Mouse (Mus musculus) liver, embryonic 11.5 days (tissue): ENCODE data around the gene Snap47. TPM values are rescaled to one million over a fixed set of nuclear protein-coding genes. Genes with fewer than 3 reads are reported as not detected.

Experiments used
- ATAC-seq: fragments of 200-750 bp; cut with Nextera tagmentation; replicated peaks from 2 replicates; pipeline ENCODE4 v1.8.0; 2017; ENCODE audit warnings: moderate number of reproducible peaks, mild to moderate bottlenecking, moderate TSS enrichment, moderate library complexity; ENCODE audit not compliant: low FRiP score
- DNase-seq: peaks from one replicate; pipeline ENCODE4 v3.0.0-alpha.2; 2017; ENCODE audit warnings: low spot score
- H3K27ac ChIP-seq: fragments of 300-500 bp; sonication (generic); 2 replicates; pipeline ENCODE4 v1.5.1; 2014; ENCODE audit warnings: mild to moderate bottlenecking, low read depth, low read length, control low read depth
- H3K27me3 ChIP-seq: fragments of 300-500 bp; sonication (generic); replicated peaks from 2 replicates; pipeline ENCODE4 v1.6.1; 2014; ENCODE audit warnings: low read length, mixed read lengths; ENCODE audit not compliant: control insufficient read depth, insufficient read depth
- H3K36me3 ChIP-seq: fragments of 300-500 bp; sonication (generic); 2 replicates; pipeline ENCODE4 v1.6.1; 2014; ENCODE audit warnings: mild to moderate bottlenecking, low read length, moderate library complexity, mixed read lengths; ENCODE audit not compliant: control insufficient read depth, insufficient read depth
- H3K4me1 ChIP-seq: fragments of 300-500 bp; sonication (generic); replicated peaks from 2 replicates; pipeline ENCODE4 v1.6.1; 2014; ENCODE audit warnings: low read length, mixed read lengths; ENCODE audit not compliant: control insufficient read depth, insufficient read depth
- H3K4me2 ChIP-seq: fragments of 300-500 bp; sonication (generic); 2 replicates; pipeline ENCODE4 v1.6.1; 2014; ENCODE audit warnings: mild to moderate bottlenecking, control low read depth, moderate library complexity
- H3K4me3 ChIP-seq: fragments of 300-500 bp; sonication (generic); 2 replicates; pipeline ENCODE4 v1.5.1; 2014; ENCODE audit warnings: low read depth, low read length, control low read depth
- H3K9ac ChIP-seq: fragments of 300-500 bp; sonication (generic); 2 replicates; pipeline ENCODE4 v1.6.1; 2014; ENCODE audit warnings: low read depth, low read length, control low read depth
- H3K9me3 ChIP-seq: fragments of 300-500 bp; sonication (generic); 2 replicates; pipeline ENCODE4 v1.6.1; 2016; ENCODE audit warnings: low read length, inconsistent platforms, mixed read lengths; ENCODE audit not compliant: control insufficient read depth
- WGBS: fragments of 180-500 bp; shearing (Covaris S2); extraction: QIAGEN DNeasy Blood & Tissue Kit; methylation state at CpG from one replicate; pipeline ENCODE4 v1.1.7; 2014; 5-methylcytosine and 5-hydroxymethylcytosine counted together
- polyA plus RNA-seq: library from polyadenylated mRNA; unstranded; fragments of >200 nt; fragmentation: Nextera tagmentation; extraction: Ambion mirVana; gene quantifications from 2 replicates; pipeline ENCODE4 v1.2.1, GENCODE M21; 2014

Gene Snap47
- polyA plus RNA-seq, 1 experiment from 2014 or later: 57.9 TPM

DNA sequence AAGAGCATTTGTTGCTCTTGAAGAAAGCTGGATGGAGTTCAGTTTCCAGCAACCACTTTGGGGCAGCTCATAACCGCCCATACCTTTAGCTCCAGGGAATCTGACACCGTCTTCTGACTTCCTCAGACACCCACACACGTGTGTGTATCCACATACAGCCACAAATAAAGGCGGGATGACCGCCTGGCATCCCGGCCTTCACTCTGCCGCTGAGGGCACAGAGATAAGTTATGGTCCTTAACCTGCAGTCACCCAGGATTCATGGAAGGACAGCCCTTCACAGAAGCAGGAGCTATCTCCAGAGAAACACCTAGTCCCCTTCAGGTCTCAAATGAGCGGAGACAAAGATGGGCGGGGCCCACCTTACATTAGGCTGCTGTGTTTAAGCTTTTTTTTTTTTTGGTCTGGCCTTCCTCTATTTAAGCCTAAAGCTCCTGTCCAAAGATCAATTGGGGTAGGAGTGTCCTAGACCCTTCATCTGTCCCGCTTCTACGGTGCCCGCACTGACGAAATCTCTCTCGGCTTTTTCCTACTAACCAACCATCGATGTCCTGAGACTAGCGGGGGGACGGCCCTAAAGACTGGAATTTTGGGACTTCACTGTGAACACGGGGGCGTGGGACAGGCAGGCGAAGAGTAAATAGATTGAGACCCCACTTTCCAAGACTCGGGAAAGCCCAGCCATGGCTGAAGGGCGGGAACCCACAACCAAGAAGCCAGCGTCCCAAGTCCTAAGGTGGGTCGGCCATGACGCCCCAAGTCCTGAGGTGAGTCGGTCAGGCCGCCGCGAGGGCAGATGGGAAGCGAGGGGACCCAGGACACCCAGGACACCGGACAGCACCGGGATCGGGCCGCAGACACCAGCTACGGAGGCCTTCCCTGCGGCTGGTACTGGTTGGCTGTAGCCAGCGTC lies 20.7 kb upstream of the Snap47 start:
- peak overlapping the region; percentile 97 for H3K4me2 ChIP-seq
- peaks cover 4% of the 10 kb centered on the region; the same call in 1 of the 2 replicates for H3K4me1 ChIP-seq
- peak overlapping the region; percentile 52; the same call in 1 of the 2 replicates for H3K27ac ChIP-seq
- WGBS: 8% methylated on average over 37 of the region's 37 CpGs
- DNase-seq (peak; percentile 33), ATAC-seq (peak; percentile 57)
- no peaks in the 10 kb centered on the region for H3K9me3 ChIP-seq
- no peaks in the 10 kb centered on the region for H3K36me3 ChIP-seq
- peaks cover 2% of the 10 kb centered on the region; the same call in 1 of the 2 replicates for H3K27me3 ChIP-seq
- peak overlapping the region; percentile 83 for H3K4me3 ChIP-seq
- H3K9ac ChIP-seq: peak overlapping the region; percentile 88

GRCm38 (mm10) chr11:59460459-59460858 lies 9.5 kb upstream of the Snap47 start:
- Histone ChIP-seq H3K4me1 (no peaks in the 10 kb centered on the region), H3K27ac (no peak overlapping the region), H3K36me3 (peaks cover 27% of the 10 kb centered on the region), H3K9ac (no peak overlapping the region), H3K27me3 (no peaks in the 10 kb centered on the region), H3K9me3 (peaks cover 15% of the 10 kb centered on the region), H3K4me3 (no peak overlapping the region), H3K4me2 (no peak overlapping the region)
- 91% methylated on average over 2 of the region's 2 CpGs for WGBS
- no peak for ATAC-seq
- DNase-seq: no peak

GRCm38 (mm10) chr11:59458973-59459372 lies 8.0 kb upstream of the Snap47 start:
- Histone ChIP-seq H3K9ac (no peak overlapping the region), H3K27me3 (no peaks in the 10 kb centered on the region), H3K27ac (no peak overlapping the region), H3K4me2 (no peak overlapping the region), H3K9me3 (peaks cover 12% of the 10 kb centered on the region), H3K36me3 (peaks cover 40% of the 10 kb centered on the region), H3K4me1 (no peaks in the 10 kb centered on the region), H3K4me3 (no peak overlapping the region)
- DNase-seq: no peak
- 35% methylated on average over 5 of the region's 5 CpGs for WGBS
- no peak for ATAC-seq

GRCm38 (mm10) chr11:59456891-59457290 lies 5.9 kb upstream of the Snap47 start:
- Histone ChIP-seq H3K27ac (no peak overlapping the region), H3K9me3 (no peaks in the 10 kb centered on the region), H3K9ac (no peak overlapping the region), H3K4me1 (no peaks in the 10 kb centered on the region), H3K4me2 (no peak overlapping the region), H3K27me3 (no peaks in the 10 kb centered on the region), H3K4me3 (no peak overlapping the region), H3K36me3 (peaks cover 32% of the 10 kb centered on the region)
- 83% methylated on average over 2 of the region's 2 CpGs for WGBS
- no peak for ATAC-seq
- DNase-seq: no peak

DNA sequence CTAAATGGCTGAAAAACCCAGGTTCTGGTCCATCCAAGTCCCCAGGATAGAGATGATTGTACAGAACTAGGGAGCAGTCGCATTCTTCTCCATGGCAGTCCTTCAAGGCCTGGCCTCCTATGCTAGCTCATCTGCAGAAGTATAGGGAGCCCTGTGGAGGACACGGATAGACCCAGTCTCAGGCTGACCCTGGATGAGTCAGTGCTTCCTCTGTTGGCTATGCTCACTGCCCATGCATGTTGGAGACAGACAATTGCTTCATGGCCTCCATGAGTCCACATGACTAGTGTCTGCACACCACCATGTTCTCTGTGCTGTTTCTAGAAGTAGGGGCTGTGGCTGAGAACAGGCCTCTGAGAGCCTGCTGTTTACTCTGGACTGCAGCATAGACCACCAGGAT lies 5.4 kb upstream of the Snap47 start:
- no peak overlapping the region for H3K9ac ChIP-seq
- H3K27ac ChIP-seq: no peak overlapping the region
- H3K9me3 ChIP-seq: no peaks in the 10 kb centered on the region
- no peak overlapping the region for H3K4me3 ChIP-seq
- WGBS: 81% methylated on average over 2 of the region's 2 CpGs
- peaks cover under 1% of the 10 kb centered on the region; the same call in 1 of the 2 replicates for H3K4me1 ChIP-seq
- H3K27me3 ChIP-seq: no peaks in the 10 kb centered on the region
- no peak for ATAC-seq
- H3K4me2 ChIP-seq: no peak overlapping the region
- no peak for DNase-seq
- H3K36me3 ChIP-seq: peaks cover 30% of the 10 kb centered on the region

GRCm38 (mm10) chr11:59450230-59450771 lies 685 bp downstream of the Snap47 start:
- H3K9ac ChIP-seq: peak overlapping the region; percentile 92
- H3K27me3 ChIP-seq: no peaks in the 10 kb centered on the region
- peak overlapping the region; percentile 96 for H3K4me2 ChIP-seq
- H3K9me3 ChIP-seq: no peaks in the 10 kb centered on the region
- H3K4me1 ChIP-seq: peaks cover 17% of the 10 kb centered on the region
- WGBS: under 1% methylated on average over 38 of the region's 38 CpGs
- H3K36me3 ChIP-seq: peaks cover 22% of the 10 kb centered on the region
- ATAC-seq (peak; percentile 69), DNase-seq (no peak)
- H3K27ac ChIP-seq: peak overlapping the region; percentile 71
- peak overlapping the region; percentile 92 for H3K4me3 ChIP-seq

DNA sequence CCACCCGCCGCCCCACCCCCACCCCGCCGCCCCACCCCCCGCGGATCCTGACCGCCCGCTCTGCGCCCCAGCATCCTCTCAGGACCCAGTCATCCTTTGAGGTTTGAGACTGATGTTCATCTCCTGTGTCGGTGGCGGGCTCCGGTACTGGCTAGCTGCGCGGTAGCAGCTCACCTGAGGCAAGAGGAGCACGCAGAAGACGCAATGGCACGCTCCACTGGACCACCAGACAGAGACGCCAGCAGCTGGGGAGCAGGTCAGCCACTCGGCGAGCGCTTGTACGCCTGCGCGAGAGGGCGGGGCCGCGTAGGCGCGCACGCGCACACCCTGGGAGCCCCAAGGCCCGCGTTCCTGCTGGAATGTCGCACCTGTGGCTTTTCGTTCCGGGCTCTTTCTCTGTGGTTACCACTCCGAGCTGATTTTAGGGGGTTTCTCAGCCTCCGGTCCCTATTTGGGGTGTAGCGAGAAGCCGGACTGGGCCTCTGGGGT lies 1.2 kb downstream of the Snap47 start, which contains the start of gene Jmjd4:
Gene Jmjd4, plus strand, starts transcription at position 305 of the 489 bp plus-strand sequence.
- Histone ChIP-seq H3K27me3 (no peaks in the 10 kb centered on the region), H3K9me3 (no peaks in the 10 kb centered on the region), H3K4me1 (peaks cover 17% of the 10 kb centered on the region), H3K36me3 (peaks cover 17% of the 10 kb centered on the region), H3K4me2 (peak within 1 kb of the TSS; percentile 96), H3K27ac (peak within 1 kb of the TSS; percentile 71), H3K9ac (peak within 1 kb of the TSS; percentile 92), H3K4me3 (peak within 1 kb of the TSS; percentile 92)
- peak; percentile 95 for ATAC-seq
- WGBS: under 1% methylated on average over 34 of the region's 40 CpGs
- peak; percentile 91 for DNase-seq

GRCm38 (mm10) chr11:59443102-59443501 lies 7.9 kb downstream of the Snap47 start:
- Histone ChIP-seq H3K27ac (no peak overlapping the region), H3K4me1 (no peaks in the 10 kb centered on the region; the same call in 1 of the 2 replicates), H3K4me2 (no peak overlapping the region), H3K27me3 (no peaks in the 10 kb centered on the region), H3K9me3 (no peaks in the 10 kb centered on the region), H3K9ac (no peak overlapping the region), H3K36me3 (no peaks in the 10 kb centered on the region; the same call in 1 of the 2 replicates), H3K4me3 (no peak overlapping the region)
- DNase-seq (no peak), ATAC-seq (no peak)
